Mouse (Mus musculus) adrenal gland, adult 2 months (tissue): ENCODE results near the gene Apoa1. TPM values are rescaled to one million over a fixed set of nuclear protein-coding genes. Genes with fewer than 3 reads are reported as not detected.

ENCODE experiments used
- DNase-seq: peaks from one replicate; pipeline ENCODE4 v3.0.0; 2021
- long read RNA-seq: library from polyadenylated mRNA; stranded (forward); transcript quantifications from one replicate; pipeline ENCODE4 v2.0.0, GENCODE M21; 2021
- polyA plus RNA-seq: library from polyadenylated mRNA; depleted of rRNA; stranded (reverse); fragments of >200 nt; gene quantifications from 2 replicates; pipeline ENCODE4 v1.2.3, GENCODE M21; 2012; rRNA removed
- total RNA-seq, 2 experiments: library from RNA; stranded (reverse); gene quantifications; 2 replicates each; pipeline ENCODE4 v1.2.3; 2021

Apoa1 gene
- total RNA-seq (10 to 100 TPM in 1 of 2 experiments, 1 to 10 TPM in 1; 1.7 to 37.3 TPM), polyA plus RNA-seq (0.75 and 5.6 TPM in 2 replicates)
- long read RNA-seq = 0 reads

DNA sequence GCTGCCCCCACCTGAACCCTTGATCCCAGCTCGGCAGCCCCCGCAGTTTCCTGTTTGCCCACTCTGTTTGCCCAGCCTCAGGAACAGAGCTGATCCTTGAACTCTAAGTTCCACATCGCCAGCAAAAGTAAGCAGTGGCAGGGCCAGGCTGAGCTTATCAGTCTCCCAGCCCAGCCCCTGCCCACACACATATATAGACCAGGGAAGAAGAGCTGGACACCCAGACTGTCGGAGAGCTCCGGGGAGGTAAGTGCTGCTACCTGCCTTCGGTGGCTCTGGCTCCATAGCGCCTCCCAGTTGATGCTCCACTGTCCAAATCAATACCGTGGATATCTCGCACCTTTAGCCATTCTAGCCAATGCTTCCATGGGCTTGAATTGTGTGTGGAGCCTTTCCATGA, at the start of gene Apoa1:
Apoa1 (plus strand) TSS at position 90 of the 400 bp plus-strand sequence.
- no peak for DNase-seq

DNA sequence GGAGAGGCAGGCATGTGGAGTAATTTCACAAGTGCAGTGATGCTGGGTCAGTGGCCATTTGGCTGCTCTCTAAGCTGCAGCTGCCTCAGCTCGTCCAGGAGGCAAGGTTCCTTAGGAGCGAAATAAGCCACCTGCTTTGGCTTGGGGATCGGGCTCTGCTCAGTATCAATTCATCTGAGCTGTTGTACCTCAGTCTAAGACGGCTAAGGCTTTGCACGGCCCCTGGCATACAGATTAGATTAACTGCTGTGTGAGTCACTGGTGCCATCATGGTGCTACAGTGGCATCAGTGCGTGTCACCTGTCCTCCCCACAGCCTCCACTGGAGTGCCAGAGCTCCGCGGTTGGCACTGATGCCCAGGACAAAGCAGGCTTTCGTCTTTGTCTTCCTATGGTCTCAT, 49.8 kb upstream of the Apoa1 start:
- DNase-seq = no peak

DNA sequence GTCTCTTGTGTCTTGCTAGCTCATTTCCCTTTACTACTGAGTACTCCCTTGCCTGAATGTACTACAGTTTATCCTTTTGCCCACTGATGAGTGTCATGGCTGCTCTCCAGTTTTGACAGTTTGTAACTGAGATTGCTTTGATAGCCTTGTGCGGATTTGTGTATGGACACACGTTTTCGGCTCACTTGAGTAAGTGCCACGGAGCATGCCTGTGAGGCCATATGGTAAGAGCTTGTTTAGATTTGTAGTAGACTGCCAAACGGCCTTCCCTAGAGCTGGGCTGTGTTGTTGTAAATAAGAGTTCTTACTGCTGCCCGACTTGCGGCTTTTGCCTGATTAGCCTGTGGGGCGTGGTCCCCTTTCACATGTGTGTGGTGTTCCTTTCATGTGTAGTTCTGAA, 47.1 kb upstream of the Apoa1 start:
- no peak for DNase-seq

DNA sequence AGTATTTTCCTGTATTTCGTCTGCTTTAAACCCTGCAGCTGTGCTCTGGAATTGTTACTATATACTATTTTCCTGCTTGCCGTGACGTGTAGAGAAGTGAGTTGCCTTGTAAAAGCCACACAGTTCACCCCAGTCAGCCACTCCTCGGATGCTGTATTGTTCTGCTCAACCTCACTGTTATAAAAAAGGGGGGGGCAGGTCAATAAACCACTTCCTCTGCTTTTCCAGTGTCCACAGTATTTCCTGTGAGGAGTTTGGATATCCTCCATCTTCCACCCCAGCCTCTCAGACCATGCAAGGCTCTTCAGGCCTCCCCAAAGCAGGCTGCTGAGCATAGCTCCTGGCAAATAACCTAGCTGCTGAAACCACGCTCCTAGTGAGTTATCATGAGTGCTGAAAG, 43.8 kb upstream of the Apoa1 start:
- no peak for DNase-seq

DNA sequence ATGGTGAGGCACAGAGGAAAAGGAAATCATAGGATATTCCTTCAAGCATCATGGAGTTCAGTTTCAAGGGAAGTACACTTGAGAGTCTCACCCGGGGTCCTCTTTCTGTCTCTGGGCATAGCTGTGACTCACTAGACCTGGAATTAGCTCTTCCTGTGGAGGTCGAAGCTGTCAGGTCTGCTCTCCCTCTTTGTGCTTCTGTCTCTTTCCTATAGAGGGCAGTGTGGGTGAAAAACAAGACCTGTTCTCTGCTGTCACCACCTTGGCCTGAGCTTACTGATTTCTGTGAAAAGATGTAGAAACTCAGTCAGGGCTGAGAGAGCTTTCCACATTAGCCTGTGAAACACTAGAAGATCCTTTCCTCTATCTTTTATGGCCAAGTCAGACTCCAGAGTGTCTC, 43.2 kb upstream of the Apoa1 start:
- peak; percentile 54 for DNase-seq

DNA sequence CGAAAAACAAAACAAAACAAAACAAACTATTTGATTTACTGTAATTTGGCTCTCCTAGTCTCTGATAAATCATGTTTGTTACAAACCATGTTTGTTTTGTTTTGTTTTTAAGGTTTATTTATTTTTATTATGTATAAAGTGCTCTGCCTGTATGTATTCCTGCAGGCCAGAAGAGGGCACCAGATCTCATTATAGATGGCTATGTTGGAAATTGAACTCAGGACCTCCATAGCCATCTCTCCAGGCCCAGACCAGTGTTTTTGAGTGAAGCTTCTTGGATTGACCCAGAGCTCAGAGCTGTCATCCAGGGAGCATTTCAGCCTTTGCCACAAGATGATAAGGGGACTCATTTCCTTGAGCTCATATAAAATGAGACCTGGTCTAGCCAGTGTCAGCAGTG, 42.0 kb upstream of the Apoa1 start:
- no peak for DNase-seq

DNA sequence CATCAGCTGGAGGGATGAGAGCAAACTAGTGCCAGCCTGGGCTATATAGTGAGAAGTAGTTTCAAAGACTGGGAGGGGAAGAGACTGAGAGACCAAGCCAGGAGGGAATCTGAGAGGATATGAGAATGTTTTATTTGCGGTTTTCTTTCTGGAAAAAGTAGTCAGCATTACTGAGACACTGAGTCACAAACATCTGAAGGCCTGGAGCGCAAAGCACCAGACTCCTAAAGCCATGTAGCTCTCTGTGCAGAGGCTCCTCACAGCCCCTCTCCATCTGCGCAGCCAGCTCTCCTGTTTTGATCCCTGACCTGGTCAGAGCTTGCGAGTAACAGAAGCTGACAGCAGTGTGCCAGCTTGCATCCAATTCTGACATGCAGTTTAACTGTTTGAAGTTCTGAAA, 40.0 kb upstream of the Apoa1 start:
- no peak for DNase-seq

DNA sequence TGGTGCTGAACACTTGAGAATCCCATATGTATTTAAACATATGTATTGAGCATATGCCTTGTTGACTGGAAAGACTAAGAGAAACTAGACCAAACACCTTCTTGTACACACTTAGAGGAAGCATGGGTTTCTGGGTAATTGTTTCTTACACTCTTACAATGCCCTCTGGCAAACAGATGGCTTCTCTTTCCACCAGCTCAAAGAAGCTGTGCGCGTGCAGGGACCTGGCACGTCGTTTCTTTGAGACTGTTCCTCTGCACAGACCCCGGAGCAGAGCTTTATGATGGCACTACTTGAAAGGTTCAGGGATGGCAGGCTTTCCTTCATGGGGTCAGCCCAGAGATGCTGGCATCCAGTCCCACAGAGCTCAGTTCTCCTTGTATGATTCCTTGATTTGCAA, 39.4 kb upstream of the Apoa1 start:
- DNase-seq = no peak

DNA sequence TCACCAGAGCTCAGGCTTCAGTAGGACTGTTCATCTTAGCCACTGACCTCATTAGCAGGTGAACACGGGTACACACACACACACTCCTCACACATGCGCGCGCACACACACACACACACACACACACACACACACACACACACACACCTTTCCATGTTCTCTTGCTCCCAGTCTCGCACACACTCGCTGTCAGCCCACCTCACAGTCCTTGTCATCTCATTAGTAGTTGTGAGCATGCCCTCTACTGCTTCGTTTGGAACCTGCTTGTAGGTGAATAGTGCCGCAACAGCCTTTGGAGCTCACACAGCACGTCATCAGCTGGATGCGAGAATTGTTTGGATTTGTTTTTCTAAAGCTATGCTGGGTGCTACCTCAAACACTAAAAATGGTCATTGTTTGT, 39.0 kb upstream of the Apoa1 start:
- no peak for DNase-seq

DNA sequence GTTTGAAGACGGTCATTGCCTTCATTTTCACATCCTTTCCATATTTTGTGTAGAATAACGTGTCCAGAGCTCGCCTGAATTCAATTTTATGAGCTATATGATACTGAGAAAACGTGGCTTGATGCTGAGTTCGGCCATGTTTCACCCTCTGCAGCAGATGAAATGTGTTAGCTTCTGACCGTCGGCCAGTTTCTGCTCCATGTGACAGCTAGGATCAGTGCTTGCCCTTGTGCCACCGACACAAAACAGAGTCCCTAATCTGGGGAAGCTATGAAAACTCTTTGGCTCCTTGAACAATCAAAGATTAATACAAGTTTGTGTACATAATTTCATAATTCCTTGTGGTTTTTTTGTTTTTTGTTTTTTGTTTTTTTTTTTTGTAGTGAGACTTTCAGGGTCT, 37.1 kb upstream of the Apoa1 start:
- DNase-seq = no peak

DNA sequence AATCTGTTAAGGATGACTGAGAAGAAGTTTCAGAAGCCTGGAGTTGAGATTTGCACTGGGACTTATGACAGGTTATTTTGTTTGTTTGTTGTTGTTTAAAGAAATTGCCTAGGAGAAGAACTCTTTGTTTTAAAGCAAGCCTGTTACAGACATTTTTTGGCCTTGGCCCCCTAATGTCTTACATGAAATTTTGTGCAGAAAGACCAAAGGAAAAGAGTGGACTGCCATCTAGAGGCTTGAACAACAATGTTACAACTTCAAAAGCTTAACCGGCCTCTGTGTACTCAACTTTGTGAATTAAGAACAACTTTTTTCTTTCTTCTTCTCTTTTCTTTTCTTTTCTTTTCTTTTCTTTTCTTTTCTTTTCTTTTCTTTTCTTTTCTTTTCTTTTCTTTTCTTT, 36.7 kb upstream of the Apoa1 start:
- no peak for DNase-seq

DNA sequence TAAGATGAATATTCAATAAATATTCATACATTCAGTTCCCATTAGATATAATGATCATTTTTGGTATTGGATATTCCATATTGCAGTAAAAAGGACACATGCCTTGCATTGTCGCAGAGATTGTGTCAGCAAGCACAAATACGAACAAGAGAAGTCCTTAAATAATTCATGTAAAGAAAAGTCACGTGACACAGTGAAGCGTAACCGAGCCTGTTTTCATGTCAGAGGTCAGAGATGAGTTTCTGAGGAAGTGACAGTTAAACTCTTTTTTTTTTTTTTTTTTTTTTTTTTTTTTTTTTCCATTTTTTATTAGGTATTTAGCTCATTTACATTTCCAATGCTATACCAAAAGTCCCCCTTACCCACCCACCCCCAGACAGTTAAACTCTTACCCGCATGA, 35.7 kb upstream of the Apoa1 start:
- no peak for DNase-seq

DNA sequence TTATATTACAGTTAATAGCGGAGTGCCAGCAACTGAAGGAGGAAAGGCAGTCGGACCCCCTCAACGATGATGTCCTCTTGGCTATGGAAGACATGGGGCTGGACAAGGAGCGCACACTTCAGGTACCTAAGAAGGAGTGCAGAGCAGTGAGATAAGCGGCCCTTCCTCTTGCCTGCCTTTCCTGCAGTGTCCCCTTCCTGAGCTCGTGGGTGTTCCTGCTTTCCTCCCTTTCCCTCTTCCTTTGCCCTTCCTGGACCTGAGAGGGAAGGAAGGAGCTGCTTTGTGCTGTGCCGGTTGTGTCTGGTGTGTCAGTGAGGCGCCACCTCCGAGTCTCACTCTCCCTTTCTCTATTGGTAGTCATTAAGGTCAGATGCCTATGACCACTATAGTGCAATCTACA, 33.6 kb upstream of the Apoa1 start:
- DNase-seq = no peak

DNA sequence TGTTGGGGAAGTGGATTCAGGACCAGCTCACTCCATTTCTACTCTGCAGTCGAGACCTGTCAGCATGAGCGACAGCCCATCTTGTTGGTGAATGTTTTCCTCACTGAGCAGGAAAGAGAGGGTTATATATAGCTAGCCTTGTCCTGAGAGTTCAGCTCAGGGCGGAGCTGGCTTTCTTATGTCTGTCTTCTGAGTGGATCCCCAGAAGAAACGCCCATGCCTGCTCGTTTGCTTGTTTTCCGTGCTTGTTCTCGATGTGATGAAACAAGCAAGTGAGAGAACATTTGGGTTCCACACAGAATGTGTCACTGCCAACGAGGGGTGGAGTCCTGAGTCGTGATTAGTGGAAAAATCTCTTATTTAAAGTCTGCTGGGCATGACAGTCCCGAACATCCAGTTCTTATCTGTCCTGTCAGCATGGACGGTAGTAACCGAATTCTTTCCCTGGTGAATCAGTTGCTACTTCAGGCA, 31.6 kb upstream of the Apoa1 start:
- DNase-seq = peak; percentile 69

DNA sequence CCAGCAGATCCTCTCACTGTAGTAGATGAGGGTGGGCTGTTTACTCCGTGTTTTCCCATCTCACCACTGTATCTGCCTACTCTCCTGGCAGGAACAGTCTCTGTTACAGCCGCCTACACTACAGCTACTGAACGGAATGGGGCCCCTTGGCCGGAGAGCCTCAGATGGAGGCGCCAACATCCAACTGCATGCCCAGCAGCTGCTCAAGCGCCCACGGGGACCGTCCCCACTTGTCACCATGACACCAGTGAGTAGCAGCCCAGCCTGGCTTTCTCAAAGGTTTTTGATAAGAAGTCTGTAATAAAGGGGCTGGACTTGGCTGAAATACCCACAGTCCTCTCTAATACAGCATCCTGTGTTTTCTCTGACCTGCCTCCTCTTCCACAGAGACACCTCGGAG, 29.9 kb upstream of the Apoa1 start:
- no peak for DNase-seq

DNA sequence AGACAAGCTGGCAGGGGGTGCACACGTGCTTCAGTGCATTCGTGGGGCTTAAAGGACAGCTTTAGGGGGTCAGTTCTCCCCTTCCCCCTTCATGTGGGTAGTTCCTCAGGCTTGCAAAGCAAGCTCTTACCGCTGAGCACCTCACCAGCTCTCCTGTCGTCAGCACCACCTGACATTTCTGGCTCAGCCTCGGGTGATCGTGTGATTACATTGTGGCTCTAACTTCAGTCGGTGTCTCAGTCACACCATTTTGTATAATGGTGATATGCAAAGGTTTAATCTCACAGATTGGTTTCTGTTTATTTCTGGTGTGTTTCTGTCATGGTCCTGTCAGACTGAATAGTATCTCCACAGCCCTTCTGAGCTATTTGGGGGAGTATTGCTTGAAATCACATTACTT, 29.4 kb upstream of the Apoa1 start:
- no peak for DNase-seq

DNA sequence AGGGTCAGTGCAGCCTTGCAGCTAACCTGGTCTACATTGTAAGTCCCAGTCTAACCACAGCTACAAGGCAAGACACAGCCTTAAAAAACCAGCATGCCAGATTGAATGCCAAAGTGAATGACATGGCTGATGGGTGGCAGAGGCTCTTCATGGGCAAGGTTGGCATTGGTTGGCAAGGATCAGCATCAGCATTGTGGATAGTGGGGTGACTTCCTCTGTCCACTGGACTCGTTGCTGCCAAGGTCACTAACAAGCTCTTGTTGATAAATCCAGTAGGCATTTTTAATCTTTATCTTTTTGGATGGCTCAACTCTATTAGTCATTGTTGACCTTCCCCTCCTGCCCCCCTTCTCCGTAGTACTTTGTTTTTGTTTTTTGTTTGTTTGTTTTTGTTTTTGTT, 28.8 kb upstream of the Apoa1 start:
- peak; percentile 75 for DNase-seq

DNA sequence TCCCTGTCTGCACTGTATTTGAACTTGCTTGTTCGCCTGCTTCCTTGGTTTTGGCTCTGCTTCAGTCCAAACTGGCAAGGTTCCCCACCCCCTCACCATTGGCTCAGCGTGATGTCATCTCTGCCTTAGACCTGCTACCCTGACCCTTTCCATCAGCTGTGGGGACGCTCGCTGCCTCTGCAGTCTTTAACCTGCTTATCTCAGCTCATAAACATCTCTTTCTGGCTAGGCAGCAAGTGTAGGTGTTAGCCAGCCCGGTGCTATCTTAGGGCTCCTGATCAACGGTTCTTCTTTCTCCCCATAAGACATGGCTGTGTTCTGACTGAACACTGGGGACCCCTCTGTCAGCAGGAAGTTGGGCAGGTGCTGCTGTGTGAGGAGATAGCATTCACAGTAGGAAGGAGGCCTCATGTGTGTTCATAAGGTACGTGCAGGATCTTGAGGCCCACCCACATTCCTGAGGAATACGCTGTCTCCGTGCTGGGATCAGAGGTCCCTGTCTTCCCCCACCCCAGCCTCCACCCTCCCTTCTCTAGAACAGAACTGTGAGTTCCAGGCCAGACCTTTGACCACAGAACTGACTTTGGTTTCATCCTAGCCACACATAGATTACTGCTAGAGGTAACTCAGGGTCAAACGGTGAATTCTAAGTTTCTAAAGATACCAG, 21.4 kb upstream of the Apoa1 start:
- DNase-seq = no peak

DNA sequence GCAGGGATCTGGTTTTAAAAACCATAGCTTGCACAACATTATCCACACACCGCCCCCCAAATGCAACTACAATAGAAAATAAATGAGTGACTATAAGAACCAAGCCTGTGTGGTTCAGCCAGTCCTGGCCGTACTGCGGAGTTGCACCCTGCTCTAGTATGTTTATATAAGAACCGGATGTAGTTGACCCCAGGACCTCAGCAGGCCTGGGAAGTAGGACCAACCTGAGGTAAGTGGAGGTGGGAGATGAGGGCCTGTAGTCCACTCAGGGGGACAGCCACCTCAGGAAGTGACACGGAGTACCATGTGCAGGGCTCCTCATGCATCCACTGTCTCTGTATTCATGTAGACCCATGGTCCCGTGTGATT, 20.9 kb upstream of the Apoa1 start:
- no peak for DNase-seq

DNA sequence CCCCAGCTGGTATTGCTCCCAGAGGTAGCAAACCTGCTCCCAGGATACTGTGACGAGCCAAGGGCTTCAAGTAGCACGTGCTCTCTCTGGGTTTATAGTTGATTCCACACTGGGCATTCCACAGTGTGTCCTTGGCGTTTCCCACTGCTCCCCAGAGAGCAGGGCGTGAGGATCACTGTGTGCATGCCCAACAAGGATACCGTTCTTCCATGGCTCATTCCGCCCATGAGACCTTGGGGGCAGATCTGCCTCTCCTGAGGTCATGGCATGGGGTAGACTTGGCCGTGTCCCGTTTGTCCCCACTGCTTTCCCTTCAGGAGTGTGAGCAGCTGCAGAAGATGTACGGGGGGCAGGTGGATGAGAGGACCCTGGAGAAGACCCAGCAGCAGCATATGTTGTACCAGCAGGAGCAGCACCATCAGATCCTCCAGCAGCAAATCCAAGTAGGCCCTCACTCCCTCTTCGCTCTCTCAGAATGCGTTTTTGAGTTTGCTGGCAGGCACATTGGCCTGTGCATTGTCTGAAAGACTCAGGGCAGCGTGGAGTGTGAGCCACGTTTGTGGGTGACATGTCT, 19.9 kb upstream of the Apoa1 start:
- no peak for DNase-seq

DNA sequence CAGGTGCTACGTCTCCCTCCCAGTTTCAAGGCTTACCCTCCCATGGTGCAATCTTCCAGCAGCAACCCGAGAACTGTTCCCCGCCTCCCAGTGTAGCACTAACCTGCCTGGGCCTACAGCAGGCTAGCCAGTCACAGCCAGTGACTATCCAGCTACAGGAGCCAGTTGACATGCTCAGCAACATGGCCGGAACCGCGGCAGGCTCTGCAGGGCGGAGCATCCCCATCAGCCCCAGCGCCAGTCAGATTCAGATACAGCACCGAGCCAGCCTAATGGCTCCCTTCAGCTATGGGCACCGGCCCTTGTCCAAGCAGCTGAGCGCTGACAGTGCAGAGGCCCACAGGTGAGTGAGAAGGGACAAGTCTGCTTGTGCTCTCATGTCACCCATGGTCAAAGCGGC, 17.9 kb upstream of the Apoa1 start:
- no peak for DNase-seq

DNA sequence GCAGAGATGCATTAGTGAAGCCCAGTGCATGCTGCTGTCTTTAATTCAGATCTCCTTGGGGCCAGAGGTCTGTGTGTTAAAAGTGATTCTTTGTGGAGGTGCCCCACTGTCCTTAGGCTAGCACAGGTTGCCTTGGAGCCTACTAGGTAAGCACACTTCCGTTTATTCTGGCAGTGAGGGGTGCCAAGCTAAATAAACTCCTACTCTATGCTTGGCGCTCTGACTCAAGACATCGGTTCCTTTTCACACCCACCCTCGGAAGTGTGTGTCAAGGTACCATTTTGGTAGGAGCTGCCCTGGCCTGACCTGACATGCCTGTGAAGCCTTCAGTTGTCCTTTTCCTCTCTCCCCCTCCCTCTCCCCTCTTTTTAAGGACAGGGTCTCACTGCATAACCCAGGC, 14.1 kb upstream of the Apoa1 start:
- DNase-seq = no peak

DNA sequence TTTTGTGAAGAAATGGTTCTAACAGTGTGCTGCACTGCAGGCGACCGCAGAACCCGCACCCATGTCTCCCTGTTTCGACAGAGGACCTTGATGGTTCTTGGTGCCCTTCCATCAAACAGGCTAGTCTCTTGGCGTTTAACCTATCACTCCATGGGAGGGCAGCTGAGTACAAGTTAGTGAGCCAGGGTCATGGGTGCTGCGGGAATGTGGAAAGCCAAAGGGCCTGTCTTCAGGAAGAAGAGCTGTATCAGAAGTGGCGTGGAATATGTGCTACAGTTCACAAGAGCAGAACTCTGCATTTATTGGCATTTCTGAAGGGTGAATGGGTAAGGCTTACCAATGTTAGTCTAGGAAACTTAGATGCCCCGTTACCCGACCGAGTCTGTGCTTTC, 13.4 kb upstream of the Apoa1 start:
- DNase-seq = no peak
